Mouse (Mus musculus) forebrain, postnatal 0 days (tissue): ENCODE measurements around the gene Gm20696. TPM values are rescaled to one million over a fixed set of nuclear protein-coding genes. Genes with fewer than 3 reads are reported as not detected.

Source experiments
- ATAC-seq: fragments of 200-750 bp; cut with Nextera tagmentation; 2 replicates; pipeline ENCODE4 v1.8.0; 2017; ENCODE audit warnings: mild to moderate bottlenecking, moderate library complexity
- DNase-seq: peaks from one replicate; pipeline ENCODE4 v3.0.0-alpha.2; 2015
- H3K27ac ChIP-seq: fragments of 300-500 bp; sonication (generic); 2 replicates; pipeline ENCODE4 v1.5.1; 2014; ENCODE audit warnings: low read depth, mild to moderate bottlenecking, antibody characterized with exemption, low read length, moderate library complexity, mixed read lengths
- H3K27me3 ChIP-seq: fragments of 300-500 bp; sonication (generic); 2 replicates; pipeline ENCODE4 v1.6.1; 2014; ENCODE audit warnings: mild to moderate bottlenecking, low read length, mixed read lengths; ENCODE audit not compliant: insufficient read depth
- H3K36me3 ChIP-seq: fragments of 300-500 bp; sonication (generic); 2 replicates; pipeline ENCODE4 v1.6.1; 2014; ENCODE audit warnings: mild to moderate bottlenecking, moderate library complexity; ENCODE audit not compliant: insufficient read depth
- H3K4me1 ChIP-seq: fragments of 300-500 bp; sonication (generic); 2 replicates; pipeline ENCODE4 v1.6.1; 2014; ENCODE audit warnings: antibody characterized with exemption; ENCODE audit not compliant: insufficient read depth
- H3K4me2 ChIP-seq: fragments of 300-500 bp; sonication (generic); 2 replicates; pipeline ENCODE4 v1.6.1; 2014; ENCODE audit warnings: low read depth, mild to moderate bottlenecking, moderate library complexity
- H3K4me3 ChIP-seq: fragments of 300-500 bp; sonication (generic); 2 replicates; pipeline ENCODE4 v1.5.1; 2014; ENCODE audit warnings: low read depth, low read length, mixed read lengths
- H3K9ac ChIP-seq: fragments of 300-500 bp; sonication (generic); 2 replicates; pipeline ENCODE4 v1.6.1; 2014; ENCODE audit warnings: mild to moderate bottlenecking
- H3K9me3 ChIP-seq: fragments of 300-500 bp; sonication (generic); 2 replicates; pipeline ENCODE4 v1.6.1; 2016; ENCODE audit warnings: low read length
- CTCF ChIP-seq: sonication (generic); IDR thresholded peaks from 2 replicates; pipeline ENCODE4 v1.5.1; 2016; ENCODE audit warnings: antibody characterized with exemption, control low read depth, low read depth
- whole genome bisulfite sequencing: fragments of 180-500 bp; shearing (Covaris S2); extraction: QIAGEN DNeasy Blood & Tissue Kit; methylation state at CpG from one replicate; pipeline ENCODE4 v1.1.7; 2014; 5-methylcytosine and 5-hydroxymethylcytosine counted together
- polyA plus RNA-seq: library from polyadenylated mRNA; unstranded; fragments of >200 nt; fragmentation: Nextera tagmentation; extraction: Ambion mirVana; gene quantifications from 2 replicates; pipeline ENCODE4 v1.2.1, GENCODE M21; 2015
- total RNA-seq: library from RNA; depleted of rRNA; stranded (reverse); fragments of >200 nt; gene quantifications from 2 replicates; pipeline ENCODE4 v1.2.3, GENCODE M21; 2014

Gene Gm20696
- total and polyA plus RNA-seq, 2 experiments from 2014 or later = 2.2 to 2.6 TPM

- no peak overlapping the region for H3K27ac ChIP-seq
- DNase-seq (no peak), ATAC-seq (no peak)
- no peaks in the 10 kb centered on the region for H3K36me3 ChIP-seq
- H3K4me1 ChIP-seq = 0 out of 2 replicates have a peak, but pooled peaks cover 7% of the 10 kb centered on the region
- H3K9ac ChIP-seq = no peak overlapping the region
- no peak overlapping the region for H3K4me2 ChIP-seq
- H3K27me3 ChIP-seq = no peaks in the 10 kb centered on the region
- 51% methylated on average over 11 of the region's 11 CpGs for WGBS
- no peak overlapping the region for H3K4me3 ChIP-seq
- TF ChIP-seq CTCF = 0 out of 2 replicates have a peak, but pooled peaks have one; percentile 8
- H3K9me3 ChIP-seq = no peaks in the 10 kb centered on the region
Measured at GRCm38 (mm10) chr6:99260941-99261736, 405.5 kb downstream of the Gm20696 start.

- H3K4me2 ChIP-seq = no peak overlapping the region
- no peak overlapping the region for H3K4me3 ChIP-seq
- H3K4me1 ChIP-seq = no peaks in the 10 kb centered on the region
- no peak overlapping the region for H3K27ac ChIP-seq
- H3K36me3 ChIP-seq = no peaks in the 10 kb centered on the region
- H3K27me3 ChIP-seq = no peaks in the 10 kb centered on the region
- no peak overlapping the region for H3K9ac ChIP-seq
- DNase-seq = no peak
- no peak for TF ChIP-seq CTCF
- no peaks in the 10 kb centered on the region for H3K9me3 ChIP-seq
- no peak for ATAC-seq
- 82% methylated on average over 5 of the region's 5 CpGs for WGBS
Measured at GRCm38 (mm10) chr6:99258346-99258745, 408.3 kb downstream of the Gm20696 start.

DNA sequence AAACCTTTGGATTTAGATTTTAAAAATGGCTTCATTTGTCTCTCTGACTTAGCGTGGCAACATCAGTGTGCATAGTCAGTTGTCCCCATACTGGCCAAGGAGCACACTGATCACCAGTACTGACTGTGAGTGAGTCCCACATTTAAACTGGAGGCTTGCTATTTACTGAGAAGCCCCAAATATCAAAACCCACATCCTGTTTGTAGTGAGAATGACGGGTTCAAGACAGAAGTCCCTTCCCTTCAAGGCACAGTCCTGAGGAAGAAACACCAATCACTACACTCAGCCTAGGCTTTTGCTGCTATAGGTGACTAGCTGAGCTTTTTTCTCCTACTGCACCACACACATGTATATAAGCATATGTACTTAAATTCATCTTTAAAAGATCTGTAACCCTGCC lies 408.9 kb downstream of the Gm20696 start:
- ATAC-seq (no peak), DNase-seq (no peak)
- Histone ChIP-seq H3K27ac (no peak overlapping the region), H3K27me3 (no peaks in the 10 kb centered on the region), H3K9ac (no peak overlapping the region), H3K4me1 (no peaks in the 10 kb centered on the region), H3K36me3 (no peaks in the 10 kb centered on the region), H3K4me3 (no peak overlapping the region), H3K9me3 (no peaks in the 10 kb centered on the region), H3K4me2 (no peak overlapping the region)
- 87% methylated on average over 2 of the region's 2 CpGs for WGBS
- TF ChIP-seq CTCF = no peak

GRCm38 (mm10) chr6:99253331-99253730 lies 413.3 kb downstream of the Gm20696 start:
- Histone ChIP-seq H3K36me3 (no peaks in the 10 kb centered on the region), H3K4me1 (no peaks in the 10 kb centered on the region), H3K4me3 (no peak overlapping the region), H3K9ac (no peak overlapping the region), H3K4me2 (no peak overlapping the region), H3K27ac (no peak overlapping the region), H3K9me3 (no peaks in the 10 kb centered on the region), H3K27me3 (no peaks in the 10 kb centered on the region)
- ATAC-seq = no peak
- TF ChIP-seq CTCF = no peak
- WGBS = 85% methylated on average over 8 of the region's 8 CpGs
- DNase-seq = no peak

DNA sequence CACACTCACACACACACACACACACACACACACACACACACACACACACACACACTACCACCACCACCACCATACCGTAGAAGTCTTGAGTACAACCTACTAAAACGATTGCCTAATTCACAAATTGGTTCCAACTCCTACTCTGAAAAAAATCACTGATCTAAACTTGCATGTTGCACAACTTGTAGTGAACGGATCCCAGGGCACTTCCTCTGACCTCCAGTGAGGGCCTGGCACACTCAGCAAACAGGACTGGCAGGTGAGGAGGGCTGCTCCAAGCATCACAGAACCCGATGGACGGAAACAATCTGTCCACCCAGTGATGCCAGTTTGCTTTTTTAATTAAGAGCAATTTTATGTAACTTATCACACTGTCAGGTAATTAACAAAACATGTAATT lies 413.8 kb downstream of the Gm20696 start:
- no peak overlapping the region for H3K4me3 ChIP-seq
- no peaks in the 10 kb centered on the region for H3K4me1 ChIP-seq
- H3K9ac ChIP-seq = no peak overlapping the region
- H3K27ac ChIP-seq = no peak overlapping the region
- TF ChIP-seq CTCF = no peak
- no peaks in the 10 kb centered on the region for H3K9me3 ChIP-seq
- H3K4me2 ChIP-seq = no peak overlapping the region
- DNase-seq (no peak), ATAC-seq (no peak)
- H3K27me3 ChIP-seq = no peaks in the 10 kb centered on the region
- 69% methylated on average over 5 of the region's 5 CpGs for WGBS
- no peaks in the 10 kb centered on the region for H3K36me3 ChIP-seq

DNA sequence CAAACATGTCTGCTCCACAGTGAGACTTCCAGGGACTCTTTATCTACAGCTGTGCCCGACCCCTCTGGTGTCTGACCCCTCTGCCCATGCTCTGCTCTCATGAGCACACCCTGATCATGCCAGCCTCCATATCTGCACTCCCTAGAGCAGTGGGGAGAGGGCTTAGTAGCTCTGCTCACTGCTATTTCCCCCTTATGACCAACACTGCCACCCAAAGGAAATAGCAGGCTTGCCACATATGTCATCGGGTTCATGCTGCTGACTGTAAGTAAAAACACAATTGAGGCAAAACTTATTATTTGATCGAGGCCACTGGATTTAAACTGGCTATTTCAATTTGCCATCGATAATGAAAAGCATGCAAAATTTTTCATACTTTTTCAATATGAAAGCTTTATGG lies 414.7 kb downstream of the Gm20696 start:
- Histone ChIP-seq H3K9ac (no peak overlapping the region), H3K36me3 (no peaks in the 10 kb centered on the region), H3K27ac (no peak overlapping the region), H3K27me3 (no peaks in the 10 kb centered on the region), H3K4me1 (no peaks in the 10 kb centered on the region), H3K4me3 (no peak overlapping the region), H3K9me3 (no peaks in the 10 kb centered on the region), H3K4me2 (no peak overlapping the region)
- WGBS = 89% methylated on average over 4 of the region's 4 CpGs
- DNase-seq = no peak
- ATAC-seq = no peak
- peak; percentile 38 for TF ChIP-seq CTCF

- no peak overlapping the region for H3K4me2 ChIP-seq
- H3K9ac ChIP-seq = no peak overlapping the region
- no peak overlapping the region for H3K27ac ChIP-seq
- no peaks in the 10 kb centered on the region for H3K36me3 ChIP-seq
- no peaks in the 10 kb centered on the region for H3K9me3 ChIP-seq
- H3K4me1 ChIP-seq = no peaks in the 10 kb centered on the region
- H3K4me3 ChIP-seq = no peak overlapping the region
- 89% methylated on average over 3 of the region's 3 CpGs for WGBS
- DNase-seq = no peak
- no peaks in the 10 kb centered on the region for H3K27me3 ChIP-seq
- TF ChIP-seq CTCF = no peak
- no peak for ATAC-seq
Measured at GRCm38 (mm10) chr6:99251222-99251621, 415.4 kb downstream of the Gm20696 start.
